In the genomic region with DNA sequence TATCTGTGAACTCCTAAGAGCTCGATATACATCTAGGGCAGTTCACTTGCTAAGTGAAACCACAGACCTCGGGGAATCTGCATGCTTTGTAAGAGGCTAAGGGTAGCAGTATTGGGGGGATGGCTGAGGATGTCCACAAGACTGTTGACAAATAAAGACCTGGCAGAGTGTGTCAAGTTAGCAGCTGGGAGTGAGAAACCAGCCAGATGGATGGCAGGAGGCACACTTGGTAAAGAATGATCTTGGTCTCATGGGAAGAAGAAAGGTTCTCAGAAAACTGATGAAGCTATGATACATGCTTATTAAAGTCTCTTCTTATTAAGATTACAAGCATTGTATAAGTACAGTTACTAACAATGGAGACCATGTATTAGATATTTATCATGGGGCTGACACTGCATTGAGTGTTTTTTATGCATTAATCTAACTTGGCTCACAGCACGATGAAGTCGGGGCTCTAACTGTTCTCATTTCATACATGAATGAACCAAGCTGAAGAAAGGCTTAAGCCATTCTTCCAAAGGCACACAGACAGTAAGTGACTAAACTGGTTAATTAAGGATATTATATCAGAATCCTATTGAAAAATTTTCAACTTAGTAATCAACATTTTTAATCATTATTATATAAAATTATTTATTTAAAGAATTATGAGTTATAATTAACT, we compare ENCODE assay signal across 14 mouse cellular contexts.
"Had no signal": no experiment of that assay in that cellular context is flagged by ENCODE, and none has a peak within 500 bp of the region (broad histone marks: within the 10 kb centered on the region; RNA-seq: fewer than 3 reads in every experiment).

No protein-coding gene starts in this region.

- H3K27me3 ChIP-seq: liver, embryonic 13.5 days; midbrain, embryonic 12.5 days; neural tube, embryonic 13.5 days; stomach, embryonic 15.5 days had no signal

- H3K36me3 ChIP-seq: liver, embryonic 13.5 days; midbrain, embryonic 12.5 days; neural tube, embryonic 13.5 days; stomach, embryonic 15.5 days had no signal

- H3K4me2 ChIP-seq: liver, embryonic 13.5 days; midbrain, embryonic 12.5 days; neural tube, embryonic 13.5 days; stomach, embryonic 15.5 days had no signal

- H3K9ac ChIP-seq: liver, embryonic 13.5 days; midbrain, embryonic 12.5 days; neural tube, embryonic 13.5 days; stomach, embryonic 15.5 days had no signal

- H3K27ac ChIP-seq: liver, embryonic 13.5 days; macrophage; midbrain, embryonic 12.5 days; neural tube, embryonic 13.5 days; stomach, embryonic 15.5 days had no signal

- H3K4me3 ChIP-seq: liver, embryonic 13.5 days; midbrain, embryonic 12.5 days; myocyte; neural tube, embryonic 13.5 days; stomach, embryonic 15.5 days had no signal

- H3K4me1 ChIP-seq: liver, embryonic 13.5 days; midbrain, embryonic 12.5 days; neural tube, embryonic 13.5 days; stomach, embryonic 15.5 days had no signal

- DNase-seq: kidney, adult 9 months; kidney, postnatal 14 days; kidney, postnatal 4 days; liver, embryonic 13.5 days; lung, adult 2 months; retina, postnatal 1 day; right cerebral cortex, postnatal 25 days; spleen, adult 18-20 months; thymus, postnatal 25 days had no signal

- H3K9me3 ChIP-seq: liver, embryonic 13.5 days; midbrain, embryonic 12.5 days; neural tube, embryonic 13.5 days; stomach, embryonic 15.5 days had no signal
